Mouse (Mus musculus) heart, embryonic 10.5 days (tissue): Measurements from ENCODE around the gene Ndc1. TPM values are rescaled to one million over a fixed set of nuclear protein-coding genes. Genes with fewer than 3 reads are reported as not detected.
A peak's percentile ranks its signal among the peaks of the same experiment; 100 is the strongest.

Experiments used
- DNase-seq: peaks from one replicate; pipeline ENCODE4 v3.0.0-alpha.2; 2017; ENCODE audit warnings: low spot score
- H3K27ac ChIP-seq: fragments of 300-500 bp; sonication (generic); 2 replicates; pipeline ENCODE4 v1.5.1; 2016; ENCODE audit warnings: mild to moderate bottlenecking
- H3K27me3 ChIP-seq: fragments of 300-500 bp; sonication (generic); 2 replicates; pipeline ENCODE4 v1.6.1; 2016; ENCODE audit warnings: mild to moderate bottlenecking; ENCODE audit not compliant: poor library complexity, insufficient read depth, severe bottlenecking
- H3K36me3 ChIP-seq: fragments of 300-500 bp; sonication (generic); 2 replicates; pipeline ENCODE4 v1.6.1; 2016; ENCODE audit warnings: mild to moderate bottlenecking, moderate library complexity
- H3K4me1 ChIP-seq: fragments of 300-500 bp; sonication (generic); 2 replicates; pipeline ENCODE4 v1.6.1; 2016; ENCODE audit warnings: mild to moderate bottlenecking
- H3K4me3 ChIP-seq: fragments of 300-500 bp; sonication (generic); 2 replicates; pipeline ENCODE4 v1.5.1; 2016; ENCODE audit warnings: mild to moderate bottlenecking, moderate library complexity
- H3K9me3 ChIP-seq: fragments of 300-500 bp; sonication (generic); 2 replicates; pipeline ENCODE4 v1.6.1; 2016; ENCODE audit warnings: mild to moderate bottlenecking, moderate library complexity
- WGBS: fragments of 180-500 bp; shearing (Covaris S2); methylation state at CpG from one replicate; pipeline ENCODE4 v1.1.7; 2016; 5-methylcytosine and 5-hydroxymethylcytosine counted together
- polyA plus RNA-seq: library from polyadenylated mRNA; unstranded; fragments of >200 nt; fragmentation: Nextera tagmentation; extraction: Ambion mirVana; gene quantifications from 2 replicates; pipeline ENCODE4 v1.2.1, GENCODE M21; 2016

The Ndc1 gene
- polyA plus RNA-seq, 1 experiment from 2014 or later = 38.1 TPM

DNA sequence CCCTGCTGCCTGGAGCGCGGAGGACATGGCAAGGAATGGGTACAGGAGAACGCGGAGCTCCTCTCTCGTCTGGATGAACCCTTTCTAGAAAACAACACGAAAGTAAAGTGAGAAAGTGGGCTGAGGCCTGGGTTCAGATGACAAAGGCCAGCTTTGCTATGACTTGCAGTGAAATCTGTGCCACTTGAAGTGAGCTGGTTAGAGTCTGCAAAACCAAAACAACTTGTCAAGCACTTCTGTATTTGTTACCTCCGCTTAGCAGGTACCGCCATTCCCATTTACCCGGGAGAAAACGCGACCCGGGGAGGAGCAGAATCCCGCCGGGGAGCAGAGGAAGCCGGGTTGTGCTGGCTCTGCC, 66.4 kb downstream of the Ndc1 start:
- H3K27me3 ChIP-seq = peaks cover 71% of the 10 kb centered on the region
- no peak for DNase-seq
- H3K27ac ChIP-seq = peak overlapping the region; percentile 72
- WGBS = 5% methylated on average over 15 of the region's 15 CpGs
- H3K9me3 ChIP-seq = no peaks in the 10 kb centered on the region
- no peaks in the 10 kb centered on the region for H3K36me3 ChIP-seq
- peaks cover 25% of the 10 kb centered on the region for H3K4me1 ChIP-seq
- peak overlapping the region; percentile 76 for H3K4me3 ChIP-seq

DNA sequence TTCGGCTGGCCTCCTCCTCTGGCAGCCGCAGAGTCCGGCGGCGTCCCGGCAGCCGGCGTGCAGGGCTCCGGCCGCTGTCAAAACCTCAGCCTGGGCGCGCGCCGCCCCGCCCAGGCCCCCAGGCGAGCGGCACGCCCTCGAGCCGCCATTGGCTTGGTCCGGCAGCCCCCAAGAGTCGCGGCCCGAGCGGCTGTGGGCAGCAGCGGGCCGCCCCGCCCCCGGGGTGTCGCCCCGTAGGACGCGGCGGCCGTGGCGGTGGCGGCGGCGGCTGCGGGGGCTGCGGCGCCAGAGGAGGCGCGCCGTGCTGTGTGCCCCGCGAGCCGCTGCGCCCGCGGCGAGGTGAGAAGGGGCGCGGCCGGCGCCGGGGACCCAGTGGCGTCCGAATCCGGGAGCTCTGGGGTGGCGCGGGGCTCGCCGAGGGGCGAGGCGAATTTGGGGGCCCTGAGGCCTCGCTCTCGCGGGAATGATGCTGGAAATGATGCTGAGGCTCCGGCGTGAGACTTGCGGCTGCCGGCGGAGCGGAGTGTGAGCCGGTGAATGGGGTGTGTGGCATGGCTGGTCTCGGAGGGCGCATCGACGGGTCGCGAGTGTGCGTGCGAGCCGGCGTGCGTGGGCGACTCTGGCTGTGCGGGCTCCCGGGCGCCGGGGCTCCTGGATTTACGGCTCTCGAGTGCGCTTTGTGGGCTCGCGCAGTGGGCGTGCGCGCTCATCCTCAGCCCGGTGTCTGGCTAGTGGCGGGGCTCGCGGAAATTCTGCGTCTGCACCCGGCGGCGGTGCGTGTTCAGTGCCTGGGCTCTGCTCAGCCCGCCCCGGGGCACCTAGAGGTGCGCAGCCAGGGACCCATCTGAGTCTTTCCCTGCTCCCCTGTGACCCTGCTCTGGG, 67.0 kb downstream of the Ndc1 start, which contains the start of gene Glis1:
Gene Glis1 (plus strand): TSS at position 236 of the 882 bp plus-strand sequence.
- H3K9me3 ChIP-seq = no peaks in the 10 kb centered on the region
- H3K4me1 ChIP-seq = peaks cover 25% of the 10 kb centered on the region
- H3K36me3 ChIP-seq = no peaks in the 10 kb centered on the region
- peak within 1 kb of the TSS; percentile 76 for H3K4me3 ChIP-seq
- DNase-seq = peak; percentile 87
- H3K27me3 ChIP-seq = peaks cover 77% of the 10 kb centered on the region
- under 1% methylated on average over 99 of the region's 112 CpGs for WGBS
- H3K27ac ChIP-seq = peak within 1 kb of the TSS; percentile 72

DNA sequence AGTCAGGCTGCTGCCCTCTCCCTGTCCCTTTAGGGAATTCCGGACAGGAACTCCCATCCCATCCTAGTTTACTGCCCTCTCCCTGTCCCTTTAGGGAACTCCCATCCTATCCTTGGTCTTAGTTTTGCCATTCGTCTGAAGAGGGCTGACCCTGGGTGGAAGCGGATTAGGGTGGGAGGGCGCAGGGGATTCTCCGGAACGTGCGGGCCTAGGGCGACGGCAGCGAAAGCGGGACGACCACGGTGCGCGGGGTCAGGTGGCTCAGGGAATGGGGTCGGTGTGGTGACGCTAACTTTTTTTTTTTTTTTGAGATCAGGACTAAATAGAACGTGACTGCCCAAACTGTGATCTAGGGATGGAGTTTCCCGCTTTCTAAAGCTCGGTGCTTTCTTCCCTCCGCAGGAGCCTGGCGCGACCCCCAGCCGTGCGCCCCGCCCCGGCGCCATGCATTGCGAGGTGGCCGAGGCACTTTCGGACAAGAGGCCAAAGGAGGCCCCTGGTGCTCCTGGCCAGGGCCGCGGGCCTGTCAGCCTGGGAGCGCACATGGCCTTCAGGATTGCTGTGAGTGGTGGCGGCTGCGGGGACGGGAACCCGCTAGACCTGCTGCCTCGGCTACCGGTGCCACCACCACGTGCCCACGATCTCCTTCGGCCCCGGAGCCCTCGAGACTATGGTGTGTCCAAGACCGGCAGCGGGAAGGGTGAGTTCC, 67.8 kb downstream of the Ndc1 start:
- WGBS = 2% methylated on average over 47 of the region's 47 CpGs
- no peak for DNase-seq
- no peak overlapping the region for H3K27ac ChIP-seq

DNA sequence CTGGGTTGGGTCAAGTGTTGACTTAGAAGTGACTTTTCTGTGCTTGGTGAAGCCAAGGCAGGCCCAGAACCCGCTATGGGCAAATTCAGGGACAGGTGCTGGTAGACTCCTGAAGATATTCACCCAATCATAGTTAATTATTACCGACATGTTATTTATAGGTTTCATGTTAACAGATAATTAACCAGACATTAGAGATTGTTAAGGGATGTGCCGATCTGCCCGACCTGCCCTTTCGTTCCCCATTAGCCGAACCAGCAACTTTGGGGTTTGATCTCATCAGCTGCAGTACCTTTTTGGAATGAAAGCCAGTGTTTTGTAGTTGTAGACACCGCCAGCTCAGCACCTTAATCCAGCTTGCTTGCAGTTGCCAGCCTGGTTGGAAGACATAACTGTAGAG, 68.9 kb downstream of the Ndc1 start:
- Histone ChIP-seq H3K27ac (no peak overlapping the region), H3K27me3 (peaks cover 94% of the 10 kb centered on the region), H3K4me1 (peaks cover 26% of the 10 kb centered on the region), H3K36me3 (no peaks in the 10 kb centered on the region), H3K9me3 (no peaks in the 10 kb centered on the region), H3K4me3 (no peak overlapping the region)
- no peak for DNase-seq
- 87% methylated on average over 7 of the region's 7 CpGs for WGBS

More for the DNA sequence above, 67.8 kb downstream of the Ndc1 start:
- H3K4me3 ChIP-seq = peak overlapping the region; percentile 76
- H3K36me3 ChIP-seq = no peaks in the 10 kb centered on the region
- H3K27me3 ChIP-seq = peaks cover 83% of the 10 kb centered on the region
- no peaks in the 10 kb centered on the region for H3K9me3 ChIP-seq
- H3K4me1 ChIP-seq = peaks cover 22% of the 10 kb centered on the region

DNA sequence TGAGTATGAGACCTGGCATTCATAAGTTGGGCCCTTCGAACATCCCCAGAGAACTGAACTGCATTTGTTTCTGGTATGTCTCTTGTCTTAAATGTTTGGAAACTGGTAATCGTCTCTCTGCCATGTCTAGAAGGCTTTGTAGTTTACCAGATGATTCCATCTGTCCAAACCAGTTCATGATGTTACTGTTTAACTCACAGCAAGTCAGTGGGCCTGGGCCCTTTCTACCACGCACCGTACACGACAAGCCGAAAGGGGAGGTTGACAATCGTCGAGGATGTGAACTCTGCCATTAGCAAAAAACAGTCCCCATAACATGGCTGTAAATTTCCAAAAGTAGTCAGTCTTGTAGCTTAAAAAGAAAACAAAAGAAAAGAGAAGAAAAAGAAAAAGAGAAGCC, 71.2 kb downstream of the Ndc1 start:
- Histone ChIP-seq H3K9me3 (no peaks in the 10 kb centered on the region), H3K27ac (no peak overlapping the region), H3K4me1 (peaks cover 29% of the 10 kb centered on the region), H3K4me3 (no peak overlapping the region), H3K27me3 (peaks cover 98% of the 10 kb centered on the region), H3K36me3 (no peaks in the 10 kb centered on the region)
- no peak for DNase-seq
- WGBS = 91% methylated on average over 8 of the region's 8 CpGs

DNA sequence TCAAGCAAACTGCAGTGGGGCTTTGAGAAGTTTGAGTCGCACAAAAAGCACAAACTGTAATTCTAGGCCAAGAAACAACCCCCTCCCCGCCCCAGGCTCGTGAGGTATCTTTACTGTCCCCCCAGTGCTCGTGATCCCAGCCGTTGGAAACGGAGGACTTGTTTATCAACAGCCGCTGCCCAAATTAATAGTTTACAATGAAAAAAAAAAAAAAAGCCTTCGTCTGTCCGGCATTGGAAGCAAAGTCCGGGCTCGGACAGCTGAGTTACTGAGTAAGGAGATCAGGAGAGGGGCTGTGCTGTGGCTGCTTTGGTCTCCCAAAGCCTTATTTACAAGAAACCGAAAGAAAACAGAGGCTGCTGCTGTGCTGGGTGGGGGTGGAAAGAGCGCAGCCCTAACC, 72.7 kb downstream of the Ndc1 start:
- DNase-seq = no peak
- Histone ChIP-seq H3K27ac (0 out of 2 replicates have a peak overlapping the region, but pooled peaks have one; percentile 13), H3K4me3 (peak overlapping the region; percentile 51), H3K4me1 (peaks cover 17% of the 10 kb centered on the region; the same call in 1 of the 2 replicates), H3K36me3 (no peaks in the 10 kb centered on the region), H3K9me3 (no peaks in the 10 kb centered on the region), H3K27me3 (peaks cover 97% of the 10 kb centered on the region)
- WGBS = 16% methylated on average over 13 of the region's 13 CpGs

DNA sequence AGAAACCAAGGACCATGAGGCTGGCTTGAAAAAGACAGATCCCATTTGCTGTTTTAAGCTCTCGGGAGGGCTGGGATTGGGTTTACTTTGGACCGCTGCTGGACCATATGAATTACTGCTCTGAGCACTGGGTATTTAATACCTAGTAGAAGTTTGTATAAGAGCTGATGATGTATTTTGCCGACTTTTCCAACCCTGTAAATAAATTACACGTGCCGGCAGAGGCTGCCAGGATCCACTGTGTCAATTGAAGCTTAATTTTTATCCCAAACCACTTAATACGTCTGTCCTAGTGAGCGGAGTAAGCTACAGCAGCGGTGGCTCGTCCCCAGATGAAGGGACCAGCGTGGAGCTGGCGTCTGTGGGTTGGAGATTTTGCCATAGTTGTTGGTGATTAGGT, 74.7 kb downstream of the Ndc1 start:
- no peak for DNase-seq
- no peak overlapping the region for H3K4me3 ChIP-seq
- no peak overlapping the region for H3K27ac ChIP-seq
- peaks cover 14% of the 10 kb centered on the region; the same call in 1 of the 2 replicates for H3K4me1 ChIP-seq
- WGBS = 76% methylated on average over 11 of the region's 11 CpGs
- H3K9me3 ChIP-seq = no peaks in the 10 kb centered on the region
- peaks cover 93% of the 10 kb centered on the region for H3K27me3 ChIP-seq
- no peaks in the 10 kb centered on the region for H3K36me3 ChIP-seq

DNA sequence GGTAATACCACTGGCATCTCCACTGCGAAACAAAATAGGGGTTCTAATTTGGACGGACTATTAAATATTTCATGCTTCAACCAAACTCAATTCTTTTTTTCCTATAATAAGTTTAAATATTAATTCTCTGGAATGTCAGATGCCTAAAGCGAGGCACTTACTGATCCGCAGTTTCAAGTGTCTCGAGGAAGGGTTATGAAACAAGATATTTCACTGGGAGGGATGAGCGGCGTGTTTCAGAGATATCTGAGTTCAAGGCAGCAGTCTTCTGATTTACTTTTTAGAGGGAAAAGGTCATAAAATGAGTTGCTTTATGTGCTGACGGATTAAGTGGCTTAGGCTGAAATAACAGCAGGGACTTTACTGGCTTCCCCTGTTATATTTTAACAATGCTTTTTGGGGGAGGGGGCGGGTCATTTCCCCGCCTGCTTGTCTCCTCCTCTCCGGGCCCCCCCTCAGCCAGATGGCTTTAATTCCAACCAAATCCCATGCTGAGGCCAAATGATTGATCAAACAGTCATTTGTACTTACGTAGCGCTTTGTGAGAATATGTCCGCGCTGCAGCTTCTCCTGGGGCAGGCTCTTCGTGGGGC, 75.4 kb downstream of the Ndc1 start:
- peaks cover 86% of the 10 kb centered on the region for H3K27me3 ChIP-seq
- DNase-seq = no peak
- H3K27ac ChIP-seq = no peak overlapping the region
- no peaks in the 10 kb centered on the region for H3K36me3 ChIP-seq
- H3K9me3 ChIP-seq = no peaks in the 10 kb centered on the region
- no peak overlapping the region for H3K4me3 ChIP-seq
- WGBS = 59% methylated on average over 16 of the region's 16 CpGs
- peaks cover 14% of the 10 kb centered on the region; the same call in 1 of the 2 replicates for H3K4me1 ChIP-seq

DNA sequence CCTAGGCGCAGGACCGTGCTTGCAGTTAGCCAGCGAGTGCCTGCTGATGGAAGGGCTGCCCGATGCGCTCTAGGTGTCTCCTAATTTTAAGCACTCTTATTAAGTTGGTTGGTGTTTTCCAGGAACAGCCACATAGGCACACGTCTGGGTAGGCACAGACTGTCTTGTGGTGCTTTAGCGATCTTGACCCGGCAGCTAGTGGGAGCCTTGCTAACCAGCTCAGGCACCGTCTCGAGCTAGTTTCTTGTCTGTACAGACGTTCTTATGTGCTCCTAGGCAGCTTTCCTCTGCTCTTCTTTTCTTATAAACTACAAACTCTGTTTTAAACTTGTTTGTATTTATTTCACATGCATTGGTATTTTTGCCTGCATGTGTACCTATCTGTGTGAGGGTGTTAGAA, 76.0 kb downstream of the Ndc1 start:
- Histone ChIP-seq H3K9me3 (no peaks in the 10 kb centered on the region), H3K4me1 (peaks cover 14% of the 10 kb centered on the region; the same call in 1 of the 2 replicates), H3K36me3 (no peaks in the 10 kb centered on the region), H3K4me3 (no peak overlapping the region), H3K27ac (no peak overlapping the region), H3K27me3 (peaks cover 79% of the 10 kb centered on the region)
- DNase-seq = no peak
- 58% methylated on average over 11 of the region's 11 CpGs for WGBS

DNA sequence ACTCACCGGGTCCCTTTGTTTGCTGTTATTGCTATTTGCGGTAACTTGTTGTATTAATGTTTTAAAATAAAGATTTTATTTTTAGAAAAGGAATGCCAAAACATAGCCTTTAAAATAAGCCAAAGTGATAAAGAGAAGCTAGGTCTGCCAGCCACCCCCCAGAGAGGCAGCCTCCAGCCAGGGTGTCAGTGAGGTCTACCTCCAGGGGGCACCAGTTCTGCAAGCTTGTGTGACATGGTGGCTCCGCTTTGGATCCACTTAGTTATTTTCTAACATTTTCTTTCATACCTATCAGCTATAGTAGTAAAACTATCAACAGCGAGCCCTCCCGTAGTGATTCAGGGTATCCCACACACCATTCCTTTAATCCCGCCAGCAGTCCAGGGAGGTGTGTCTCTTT, 80.9 kb downstream of the Ndc1 start:
- no peaks in the 10 kb centered on the region for H3K9me3 ChIP-seq
- peaks cover 14% of the 10 kb centered on the region for H3K4me1 ChIP-seq
- DNase-seq = no peak
- no peak overlapping the region for H3K27ac ChIP-seq
- H3K27me3 ChIP-seq = peaks cover 50% of the 10 kb centered on the region
- WGBS = 85% methylated on average over 6 of the region's 6 CpGs
- H3K4me3 ChIP-seq = no peak overlapping the region
- H3K36me3 ChIP-seq = no peaks in the 10 kb centered on the region

DNA sequence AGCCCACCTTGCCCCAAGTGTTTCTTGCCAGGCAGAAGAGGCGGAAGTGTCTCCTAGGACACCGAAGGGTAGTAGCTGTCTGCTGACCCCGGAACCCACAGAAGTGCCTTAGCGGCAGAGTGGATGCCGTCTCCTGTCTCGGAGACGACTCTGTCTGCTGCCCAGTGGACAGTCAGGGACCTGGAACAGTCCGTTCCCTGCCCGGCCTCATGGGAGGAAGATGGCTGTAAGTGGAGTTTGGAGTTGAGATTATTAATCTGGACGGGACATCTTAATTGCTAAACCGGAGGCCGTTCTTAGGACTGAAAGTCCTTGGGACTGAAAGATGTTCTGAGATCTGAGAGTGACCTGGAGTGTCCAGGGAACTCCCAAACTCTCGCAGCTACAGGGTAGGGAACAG, 81.9 kb downstream of the Ndc1 start:
- DNase-seq = no peak
- Histone ChIP-seq H3K9me3 (no peaks in the 10 kb centered on the region), H3K27me3 (peaks cover 40% of the 10 kb centered on the region), H3K36me3 (no peaks in the 10 kb centered on the region), H3K4me1 (peaks cover 14% of the 10 kb centered on the region), H3K27ac (no peak overlapping the region), H3K4me3 (no peak overlapping the region)
- WGBS = 70% methylated on average over 13 of the region's 13 CpGs

DNA sequence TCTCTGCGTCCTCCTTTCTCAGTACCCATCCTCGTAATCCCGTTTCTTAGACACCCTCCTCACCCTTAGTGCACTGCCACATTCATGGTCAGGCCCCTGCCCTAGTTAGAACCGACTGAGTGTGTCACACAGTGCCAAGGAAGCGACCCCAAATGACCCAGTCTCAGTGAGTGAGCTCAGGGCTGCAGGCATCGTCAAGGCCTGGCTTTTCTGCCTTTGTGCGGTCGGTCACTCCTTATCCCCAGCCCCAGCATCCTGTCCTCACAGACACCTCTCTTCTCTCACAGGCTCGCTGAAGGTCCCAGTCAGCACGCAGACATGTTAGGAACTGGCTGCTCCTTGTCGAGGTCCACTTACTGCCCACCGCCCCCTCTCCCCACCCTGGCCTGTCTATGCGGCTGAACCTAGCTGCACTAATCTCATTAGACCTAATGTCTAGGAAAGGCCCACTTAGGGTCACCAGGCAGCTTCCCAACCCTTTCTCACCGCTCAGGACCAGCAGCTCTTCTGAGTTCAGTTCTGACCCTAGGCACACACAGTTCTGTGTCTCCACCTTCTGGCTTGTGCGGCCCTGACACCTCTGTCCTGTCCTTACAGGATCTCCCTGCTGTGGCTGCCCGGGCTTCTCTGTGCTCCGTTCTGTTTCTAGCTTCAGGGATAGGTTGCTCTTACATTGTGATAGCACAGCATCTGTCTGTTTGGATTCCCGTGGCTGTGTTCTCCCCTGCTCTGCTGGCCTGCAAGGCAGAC, 84.9 kb downstream of the Ndc1 start:
- no peak overlapping the region for H3K27ac ChIP-seq
- no peaks in the 10 kb centered on the region for H3K9me3 ChIP-seq
- DNase-seq = no peak
- H3K4me1 ChIP-seq = peaks cover 10% of the 10 kb centered on the region
- no peaks in the 10 kb centered on the region for H3K36me3 ChIP-seq
- 63% methylated on average over 18 of the region's 18 CpGs for WGBS
- no peak overlapping the region for H3K4me3 ChIP-seq
- peaks cover 21% of the 10 kb centered on the region; the same call in 1 of the 2 replicates for H3K27me3 ChIP-seq
